Mouse (Mus musculus) kidney, postnatal 10 days (tissue): ENCODE results near the gene Trpm1.

Source experiments
- DNase-seq: peaks from one replicate; pipeline ENCODE4 v3.0.0; 2021; ENCODE audit warnings: mixed read lengths

The Trpm1 gene

GRCm38 (mm10) chr7:64296286-64297010 is 142.8 kb downstream of the Trpm1 start:
- DNase-seq: no peak

GRCm38 (mm10) chr7:64310241-64310640 is 156.6 kb downstream of the Trpm1 start:
- DNase-seq: no peak

- DNase-seq: no peak
These were observed 157.1 kb downstream of the Trpm1 start for GRCm38 (mm10) chr7:64310756-64311155.

GRCm38 (mm10) chr7:64312811-64313210 is 159.2 kb downstream of the Trpm1 start:
- no peak for DNase-seq
